Mouse (Mus musculus): ENCODE data around the gene Zfp672.

GRCm38 (mm10) chr11:58302774-58303445 lies 27.2 kb downstream of the Zfp672 start:
- TF ChIP-seq POLR2A (IDR thresholded peaks at IDR 0.05; ENCODE audit: control insufficient read depth in 1 of 2, insufficient read depth in 1 of 2, low read depth in 1 of 2, low read length in 2 of 2, poor library complexity in 1 of 2), result no peak
- TF ChIP-seq CTCF (IDR thresholded peaks at IDR 0.05 in 2 of 3, conservative IDR thresholded peaks at IDR 0.05 in 1 of 3; ENCODE audit: control insufficient read depth in 1 of 3, insufficient read depth in 1 of 3, low read depth in 2 of 3, low read length in 3 of 3, poor library complexity in 1 of 3, severe bottlenecking in 1 of 3), result no peak
- no peak for TF ChIP-seq USF1 (IDR thresholded peaks at IDR 0.05; ENCODE audit: low read depth, low read length)
